Mouse (Mus musculus): ENCODE data around the gene Sema4d.
"Not testable (repeated sequence)": the region's sequence is repeated elsewhere in the genome, so short reads cannot be mapped to it uniquely, and the experiment has no call there.

The Sema4d gene

DNA sequence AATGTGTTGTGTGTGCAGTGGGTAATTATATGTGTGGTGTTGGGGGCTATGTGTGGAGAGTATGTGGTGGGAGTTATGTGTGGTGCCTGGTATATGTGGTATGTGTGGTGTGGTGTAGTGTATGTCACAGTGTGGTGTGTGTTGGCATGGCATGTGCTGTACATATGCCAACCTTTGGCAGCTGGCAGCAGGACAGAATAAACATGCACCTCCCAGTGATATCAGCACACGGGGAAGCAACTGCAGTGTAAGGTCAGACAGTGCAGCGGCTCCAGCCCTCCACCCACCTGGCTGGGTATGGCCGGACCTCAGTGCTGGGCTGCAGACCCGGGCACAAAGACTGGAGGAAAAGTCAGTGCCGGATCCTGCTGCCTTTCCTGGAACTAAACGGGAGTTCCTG, 96.1 kb downstream of the Sema4d start:
- intact Hi-C loops (cut with DNase I) = no loop called here

DNA sequence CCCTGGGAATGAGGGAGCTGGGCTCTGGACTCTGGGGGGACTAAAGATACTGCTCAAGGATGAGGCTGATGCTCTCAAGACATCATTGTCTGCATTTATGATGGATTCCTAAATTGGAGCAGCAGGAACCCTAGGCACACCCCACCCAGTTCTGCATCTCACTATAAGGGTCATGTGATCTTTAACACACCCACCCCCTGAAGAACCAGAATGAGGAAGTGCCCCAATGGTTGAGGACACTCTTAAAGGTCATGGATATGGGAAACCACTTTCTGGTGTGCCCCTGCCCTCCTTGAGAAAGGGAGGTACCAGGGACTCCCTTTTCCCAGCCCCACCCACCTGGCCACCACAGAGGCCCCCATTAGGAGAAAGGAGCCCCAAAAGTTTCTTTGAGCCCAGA, 97.1 kb downstream of the Sema4d start:
- intact Hi-C loops (cut with DNase I) = no loop called here

DNA sequence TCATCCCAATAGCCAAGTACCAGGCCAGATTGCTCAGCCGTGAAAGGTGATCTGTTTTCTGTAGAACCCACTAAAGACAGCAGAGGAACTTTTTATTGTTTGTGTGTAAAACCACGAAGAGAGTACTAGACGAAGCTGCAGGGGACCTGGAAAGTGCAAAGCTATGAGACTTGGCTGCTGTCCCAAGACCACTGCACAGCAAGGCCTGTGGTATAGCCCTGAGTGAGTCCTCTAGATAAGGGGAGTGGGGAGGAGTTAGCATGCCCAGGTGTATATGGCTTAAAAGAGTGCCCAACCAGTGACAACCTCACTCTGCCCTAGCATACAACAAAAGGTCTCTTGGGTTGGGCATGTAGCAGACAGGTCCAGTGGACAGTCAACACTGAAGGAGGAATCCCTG, 104.9 kb downstream of the Sema4d start:
- intact Hi-C loops (cut with DNase I) = no loop called here

DNA sequence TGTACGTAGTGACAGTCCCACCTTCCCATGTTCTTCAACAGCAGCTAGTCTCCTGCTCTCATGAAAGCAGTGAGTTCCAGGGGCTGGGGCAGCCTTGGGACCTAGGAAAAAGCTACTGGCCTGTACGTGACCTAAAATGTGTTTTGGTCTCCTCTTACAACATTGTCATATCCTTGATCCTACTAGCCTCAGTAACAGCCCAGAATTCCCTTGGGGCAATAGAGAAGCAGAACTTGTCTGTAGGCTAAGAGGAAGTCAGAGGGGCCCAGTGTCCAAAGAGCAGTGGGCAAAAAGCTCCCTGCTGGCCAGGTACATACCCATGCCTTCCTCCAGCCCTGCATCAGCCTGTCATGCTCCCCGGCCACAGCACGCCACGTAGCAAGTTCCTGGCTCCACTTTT, 106.6 kb downstream of the Sema4d start:
- intact Hi-C loops (cut with DNase I) = no loop called here

DNA sequence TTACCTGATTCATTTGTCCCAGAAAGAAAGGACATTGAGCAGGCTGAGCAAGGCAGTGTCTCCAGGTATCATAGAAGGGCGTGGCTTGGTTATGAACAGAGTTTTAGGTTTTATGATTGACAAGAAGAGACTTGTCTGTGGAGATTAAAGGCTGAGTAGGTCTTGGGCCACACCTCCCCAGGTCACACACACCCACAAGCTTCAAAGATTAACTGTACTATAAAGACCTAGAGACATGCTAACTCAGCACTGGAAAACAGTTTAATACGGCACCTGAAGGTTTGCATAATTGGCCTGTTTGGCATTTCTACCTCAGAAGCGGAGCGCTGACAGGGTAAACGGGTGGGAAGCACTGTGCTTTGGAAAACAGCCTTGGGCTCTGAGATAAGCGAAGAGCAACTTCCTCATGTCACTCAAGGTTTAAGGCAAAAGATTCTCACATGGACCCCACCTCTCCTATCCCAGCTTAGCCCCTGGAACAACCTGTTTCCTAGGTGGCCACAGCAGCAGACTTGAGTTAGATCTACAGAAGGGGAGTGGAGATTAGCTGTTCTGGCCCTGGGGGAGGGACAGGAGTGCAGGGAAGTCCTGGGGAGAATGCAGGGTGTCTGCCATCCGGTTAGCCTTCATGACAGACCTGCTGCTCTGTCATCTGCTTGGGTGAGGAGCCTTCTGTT, 108.1 kb downstream of the Sema4d start:
- intact Hi-C loops (cut with DNase I) = no loop called here

DNA sequence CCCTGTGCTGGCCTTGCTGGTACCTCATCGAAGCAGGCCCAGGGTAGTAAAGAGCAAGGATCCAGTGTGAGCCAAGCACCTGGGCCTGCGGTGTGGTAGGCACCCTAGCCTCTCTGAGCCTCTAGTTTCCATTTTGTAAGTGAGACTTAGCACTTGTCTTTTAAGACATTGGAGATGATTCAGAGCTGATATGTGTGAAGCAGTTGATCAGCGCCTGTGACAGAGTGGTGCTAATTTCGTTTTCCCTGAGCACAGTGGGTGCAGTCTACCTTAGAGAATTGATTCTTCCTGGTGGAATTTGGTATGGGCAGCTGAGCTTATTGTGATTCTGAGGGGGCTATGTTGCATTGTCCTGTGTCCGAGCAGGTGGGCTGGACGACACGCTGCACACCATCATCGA, 111.9 kb downstream of the Sema4d start:
- intact Hi-C loops (cut with DNase I) = no loop called here

DNA sequence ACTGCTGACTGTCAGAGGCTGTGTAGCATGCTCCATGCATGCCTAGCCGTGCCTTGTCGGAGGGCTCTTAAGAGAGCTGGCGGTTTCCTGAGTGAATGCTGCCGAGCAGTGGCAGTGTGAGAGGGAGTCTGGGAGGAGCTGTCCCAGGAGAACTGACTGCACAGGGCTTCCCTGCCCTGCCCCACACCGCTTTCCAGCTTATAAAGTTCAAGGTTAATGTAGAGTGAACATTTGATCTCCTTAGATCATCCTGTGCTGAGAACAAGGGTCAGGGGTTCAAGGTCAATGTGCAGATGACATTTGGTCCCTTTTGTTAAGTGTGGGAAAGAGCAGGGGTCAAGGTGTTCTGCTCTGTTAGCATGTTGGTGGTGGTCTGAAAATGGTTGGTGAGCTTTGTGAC, 112.5 kb downstream of the Sema4d start:
- intact Hi-C loops (cut with DNase I) = no loop called here

DNA sequence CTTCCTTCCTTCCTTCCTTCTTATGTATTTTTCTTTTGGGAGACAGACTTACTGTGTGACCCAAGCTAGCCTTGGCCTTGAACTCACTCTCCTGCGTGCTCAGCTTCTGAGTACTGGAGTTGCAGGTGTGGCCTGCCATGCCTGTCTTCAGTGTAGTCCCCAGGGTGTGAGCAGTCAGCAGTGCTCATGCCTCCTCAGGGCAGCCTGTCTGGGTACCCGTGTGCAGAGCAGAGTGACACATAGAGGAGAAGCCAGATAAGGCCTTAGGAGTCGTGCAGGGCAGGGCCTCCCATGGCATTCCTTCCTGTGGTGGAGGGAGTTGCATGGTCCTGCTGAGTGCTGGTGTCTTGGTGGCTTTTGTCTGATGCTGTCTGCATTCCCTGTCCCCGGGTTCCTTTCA, 114.2 kb downstream of the Sema4d start:
- intact Hi-C loops (cut with DNase I) = no loop called here

DNA sequence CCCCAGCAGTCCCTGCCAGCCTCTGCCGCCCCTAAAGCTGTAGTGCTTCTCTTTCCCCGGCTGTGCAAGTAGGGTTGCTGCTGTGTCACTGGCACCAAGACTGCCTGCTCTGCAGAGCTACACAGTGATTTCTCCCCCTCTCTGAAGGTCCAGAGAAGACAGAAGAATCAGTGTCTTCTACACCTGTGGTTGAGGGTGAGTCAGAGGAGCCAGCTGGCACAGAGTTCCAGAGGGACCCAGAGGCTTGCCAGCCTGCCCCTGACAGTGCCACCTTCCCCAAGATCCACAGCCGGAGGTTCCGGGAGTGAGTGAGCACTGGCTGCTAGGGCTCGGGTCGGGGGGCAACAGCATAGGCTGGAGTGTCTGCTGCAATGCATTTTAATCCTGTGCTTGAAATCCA, 114.9 kb downstream of the Sema4d start:
- intact Hi-C loops (cut with DNase I) = no loop called here

DNA sequence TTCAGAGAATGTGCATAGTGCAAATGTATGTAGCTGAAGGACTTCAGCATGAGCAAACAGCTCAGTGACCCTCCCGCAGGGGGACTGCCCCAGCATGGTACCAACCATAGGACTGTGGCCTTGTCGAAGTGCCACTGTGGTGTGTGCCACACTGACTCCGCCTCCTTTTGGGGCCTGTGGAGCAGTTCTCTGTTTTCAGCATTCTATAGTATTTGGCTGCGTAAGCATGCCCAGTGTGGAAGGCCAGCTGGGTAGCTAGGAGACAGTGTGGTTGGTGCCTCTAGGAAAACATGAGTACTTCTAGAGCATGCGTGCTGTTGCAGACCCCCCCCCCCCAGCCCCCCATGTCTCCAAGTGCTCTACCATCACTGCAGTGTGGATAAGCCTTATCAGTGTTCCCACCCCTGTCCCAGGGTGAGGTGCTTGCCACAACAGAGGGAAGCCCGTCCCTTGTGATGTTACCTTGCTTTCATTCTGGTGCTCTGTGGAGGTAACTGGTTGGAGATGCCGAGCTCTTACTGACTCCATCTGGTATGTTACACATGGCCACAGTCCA, 115.8 kb downstream of the Sema4d start:
- intact Hi-C loops (cut with DNase I) = no loop called here

DNA sequence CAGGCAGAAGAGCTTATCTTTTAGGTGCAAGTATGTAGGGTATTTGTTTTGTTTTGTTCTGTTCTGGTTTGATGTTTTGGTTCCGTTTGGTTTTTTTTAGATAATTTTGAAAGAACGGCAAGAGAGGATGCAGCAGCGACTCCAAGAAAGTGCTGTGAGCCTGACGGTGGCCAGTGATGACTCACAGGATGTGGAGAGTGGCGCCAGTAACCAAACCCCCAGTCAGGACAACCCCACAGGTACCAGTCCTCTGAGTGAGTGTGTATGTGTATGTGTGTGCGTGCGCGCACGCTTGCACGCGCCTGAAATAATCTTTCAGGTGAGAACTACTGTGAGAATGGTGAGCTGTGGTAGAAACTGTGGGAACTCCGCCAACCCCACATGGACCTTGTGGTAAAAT, 116.5 kb downstream of the Sema4d start:
- intact Hi-C loops (cut with DNase I) = no loop called here

DNA sequence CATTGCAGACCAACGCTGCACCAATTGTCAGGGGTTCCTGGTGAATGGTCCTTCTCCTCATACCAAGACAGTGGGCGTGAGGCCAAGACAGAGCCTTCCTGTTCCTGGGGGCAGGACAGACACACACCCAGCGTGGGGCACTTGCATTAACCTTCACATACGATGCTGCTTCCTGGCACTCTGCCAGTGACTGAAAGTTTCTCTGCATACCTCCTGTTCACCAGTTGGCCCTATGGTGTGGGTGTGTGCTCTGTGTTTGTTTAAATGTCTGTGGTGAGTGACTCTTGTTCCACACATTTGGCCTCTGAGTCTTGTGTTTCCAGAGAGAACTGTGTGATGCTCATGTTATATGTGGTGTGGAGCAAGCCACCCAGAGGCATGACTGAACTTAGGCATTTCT, 116.9 kb downstream of the Sema4d start:
- intact Hi-C loops (cut with DNase I) = no loop called here

DNA sequence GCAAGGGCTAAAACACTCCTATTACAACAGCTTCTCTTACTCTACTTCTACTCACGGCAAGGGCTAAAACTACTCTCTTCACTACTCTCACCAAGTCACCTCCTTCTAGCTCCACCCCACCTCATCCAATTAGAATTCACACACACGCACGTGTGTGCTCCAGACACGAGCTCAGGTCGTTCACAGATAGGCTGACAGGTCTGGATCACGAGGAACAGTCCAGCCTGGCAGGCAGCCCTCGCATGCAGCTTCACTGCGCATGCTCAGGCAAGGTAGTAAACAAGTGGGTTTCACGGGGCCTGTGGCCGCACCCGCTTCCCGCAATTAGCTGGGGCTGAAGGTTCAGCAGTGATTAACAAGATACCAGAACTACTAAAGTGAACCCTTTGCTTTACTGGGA, 125.4 kb downstream of the Sema4d start:
- intact Hi-C loops (cut with DNase I) = not testable (repeated sequence)

DNA sequence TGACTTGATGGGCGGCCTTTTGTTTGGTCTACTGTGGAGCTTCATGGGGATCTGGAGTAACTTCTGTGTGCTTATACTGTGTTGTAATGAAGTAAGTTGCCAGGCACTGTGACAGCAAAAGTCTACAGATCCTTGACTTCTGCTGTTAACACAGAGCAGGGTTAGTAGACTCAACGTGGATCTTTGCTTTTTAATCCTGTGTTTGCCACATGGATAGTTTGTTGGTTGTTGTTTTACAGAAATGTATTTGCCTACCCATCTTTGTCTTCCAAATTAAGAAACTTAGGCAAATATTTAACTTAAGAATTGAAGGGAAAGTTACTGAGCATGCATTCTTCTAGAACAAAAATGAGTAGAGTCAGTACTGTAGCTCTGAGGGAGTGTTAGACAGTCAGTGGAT, 130.0 kb downstream of the Sema4d start:
- intact Hi-C loops (cut with DNase I) = no loop called here

DNA sequence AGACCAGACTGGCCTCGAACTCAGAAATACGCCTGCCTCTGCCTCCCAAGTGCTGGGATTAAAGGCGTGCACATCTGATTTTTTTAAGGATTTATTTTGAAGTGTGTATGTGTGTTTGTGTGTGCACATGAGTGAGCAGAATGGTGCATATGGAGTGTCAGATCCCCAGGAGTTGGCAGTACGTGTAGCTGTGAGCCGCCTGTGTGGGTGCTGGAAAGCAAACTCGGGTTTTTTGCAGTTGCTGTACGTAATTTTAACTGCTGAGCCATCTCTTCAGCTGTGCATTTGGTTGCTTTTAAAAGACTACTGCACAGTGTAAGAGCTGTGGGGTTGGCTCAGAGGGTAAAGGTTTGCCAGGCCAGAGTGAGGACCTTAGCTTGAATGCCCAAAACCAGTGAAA, 134.0 kb downstream of the Sema4d start:
- intact Hi-C loops (cut with DNase I) = no loop called here

DNA sequence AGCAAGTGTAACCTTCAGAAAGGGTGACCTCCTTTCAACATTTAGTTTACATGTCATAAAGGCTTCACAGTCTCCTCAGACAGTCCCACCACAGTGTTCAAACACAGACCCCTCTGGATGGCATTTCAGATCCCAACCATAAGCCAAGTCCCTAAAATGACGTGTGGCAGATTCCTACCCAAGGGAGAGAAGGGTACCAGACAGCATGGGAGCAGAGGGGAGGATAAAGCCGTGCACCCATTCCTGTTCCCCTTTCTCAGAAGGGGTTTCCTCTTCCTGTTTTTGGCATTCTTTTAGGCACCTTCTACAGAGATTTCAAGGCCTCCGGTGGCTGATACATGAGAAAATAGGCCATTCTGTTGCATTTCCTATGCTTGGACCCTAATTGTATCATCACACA, 135.5 kb downstream of the Sema4d start:
- intact Hi-C loops (cut with DNase I) = no loop called here

DNA sequence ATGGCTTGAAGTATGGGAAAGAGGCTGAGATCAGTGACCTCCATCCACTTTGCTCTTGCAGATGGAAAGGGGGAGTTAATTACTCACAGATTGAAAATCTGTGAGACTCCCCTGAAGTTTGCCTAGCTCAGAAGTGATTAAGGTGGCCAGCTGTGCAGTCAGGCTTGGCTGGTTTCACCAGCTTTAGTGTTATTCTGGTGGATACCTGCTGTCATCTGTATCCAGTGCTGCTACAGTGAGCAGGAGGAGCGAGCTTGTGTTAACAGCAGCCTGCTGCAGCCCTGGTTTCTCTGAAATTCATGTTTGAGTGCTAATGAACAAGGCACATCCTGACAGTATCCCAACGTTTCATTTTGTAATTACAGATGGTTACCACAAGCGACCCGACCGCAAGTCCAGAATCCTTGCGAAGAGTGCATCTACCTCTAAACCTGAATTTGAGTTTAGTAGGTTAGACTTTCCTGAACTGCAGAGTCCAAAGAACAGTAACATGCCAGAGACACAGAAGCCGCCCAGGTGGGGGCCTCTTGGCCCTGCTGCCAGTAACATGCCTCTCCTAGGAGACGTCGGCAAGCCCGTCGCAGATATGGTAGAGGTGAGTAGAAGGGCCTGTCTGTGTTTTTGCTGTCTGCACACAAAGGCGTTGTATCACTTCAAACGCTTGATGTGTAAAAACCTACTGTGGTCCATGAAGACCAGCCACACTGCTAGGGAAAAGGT, 136.9 kb downstream of the Sema4d start:
- intact Hi-C loops (cut with DNase I) = no loop called here

DNA sequence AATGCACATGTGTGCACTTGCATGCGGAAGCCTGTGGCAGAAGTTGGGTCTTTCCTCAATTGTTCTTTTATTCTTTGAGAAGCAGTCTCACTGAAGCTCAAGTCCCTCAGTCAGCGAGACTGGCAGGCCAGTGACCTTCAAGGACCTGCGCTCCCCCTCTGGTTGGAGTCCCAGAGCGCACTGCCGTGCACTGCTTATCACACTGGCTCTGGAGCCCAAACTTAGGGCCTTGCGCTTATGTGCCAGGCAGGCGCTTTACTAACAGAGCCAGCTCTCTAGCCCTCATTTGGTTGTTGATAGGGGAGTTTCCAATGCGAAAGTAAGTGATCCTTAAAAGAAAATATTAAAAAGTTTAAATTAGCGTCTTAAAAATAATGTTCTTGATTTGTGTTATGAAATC, 139.6 kb downstream of the Sema4d start:
- intact Hi-C loops (cut with DNase I) = no loop called here

DNA sequence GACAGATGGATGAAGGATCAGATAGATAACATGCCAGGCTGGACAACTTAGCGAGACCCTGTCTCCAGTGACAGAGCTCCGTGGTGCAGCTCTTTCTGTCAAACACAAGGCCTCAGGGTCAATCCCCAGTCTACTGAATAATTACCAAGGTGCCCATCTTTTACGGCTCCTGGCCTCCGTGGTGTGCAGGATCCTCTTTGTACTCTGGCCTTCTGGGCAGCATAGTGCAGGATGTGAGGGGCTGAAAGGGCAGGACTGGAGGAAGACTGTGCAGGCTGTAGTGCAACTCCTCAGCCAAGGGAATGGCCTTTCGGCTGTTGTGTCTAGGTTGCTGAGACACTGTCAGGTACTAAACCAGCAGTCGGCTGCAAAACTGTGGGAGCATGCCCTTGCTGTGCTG, 140.4 kb downstream of the Sema4d start:
- intact Hi-C loops (cut with DNase I) = no loop called here

DNA sequence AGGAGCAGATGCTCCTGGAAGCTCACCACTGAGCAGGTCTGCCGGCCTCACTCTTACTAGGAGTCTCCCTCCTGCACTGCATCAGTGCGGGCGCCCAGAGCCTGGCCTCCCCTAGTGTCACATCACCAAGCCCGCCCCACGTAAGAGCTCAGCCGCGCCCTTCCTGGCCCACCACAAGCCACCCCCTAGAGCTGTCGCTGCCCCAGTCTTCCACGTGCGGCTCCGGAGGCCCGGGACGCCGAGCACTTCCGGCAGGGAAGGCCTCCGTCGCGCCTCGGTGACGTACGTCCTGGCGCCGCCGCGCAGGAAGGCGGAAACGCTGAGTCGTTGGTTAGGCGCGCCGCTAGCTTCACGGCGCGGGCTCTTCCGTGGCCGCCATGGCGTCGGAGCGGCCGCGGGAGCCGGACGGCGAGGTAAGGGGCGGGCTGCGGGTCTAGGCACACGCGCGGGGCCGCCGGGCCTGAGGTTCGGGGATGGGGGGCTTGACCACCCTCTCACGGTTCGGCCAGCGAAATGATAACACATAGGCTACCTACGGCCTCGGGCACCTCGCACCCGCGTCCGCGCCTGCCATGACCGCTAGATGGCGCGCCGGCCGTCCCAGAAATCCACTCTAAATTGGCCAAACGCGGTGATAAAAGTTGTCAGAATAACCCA, 142.0 kb downstream of the Sema4d start, which contains the start of gene Secisbp2:
Secisbp2 (plus strand) TSS at position 290 of the 657 bp plus-strand sequence.
- intact Hi-C loops (cut with DNase I) = no loop called here

DNA sequence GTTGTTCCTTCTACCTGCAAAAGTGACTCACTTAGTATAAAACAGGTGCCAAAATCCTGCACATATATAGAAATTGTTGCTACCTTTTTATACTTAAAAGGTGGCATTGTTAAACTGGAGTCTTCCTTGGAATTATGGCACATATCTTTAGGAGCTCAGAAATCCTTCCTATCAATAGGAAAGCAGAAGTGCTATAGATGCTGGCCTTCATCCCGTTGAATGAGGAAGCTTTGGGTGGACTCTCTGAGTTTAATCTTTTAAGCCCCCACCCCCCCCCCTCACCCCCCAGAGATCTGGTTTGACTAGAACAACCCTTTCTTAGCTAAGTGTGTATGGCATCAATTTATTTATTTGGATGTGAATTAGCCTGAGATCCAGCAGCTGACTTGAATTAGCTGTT, 143.8 kb downstream of the Sema4d start:
- intact Hi-C loops (cut with DNase I) = no loop called here

DNA sequence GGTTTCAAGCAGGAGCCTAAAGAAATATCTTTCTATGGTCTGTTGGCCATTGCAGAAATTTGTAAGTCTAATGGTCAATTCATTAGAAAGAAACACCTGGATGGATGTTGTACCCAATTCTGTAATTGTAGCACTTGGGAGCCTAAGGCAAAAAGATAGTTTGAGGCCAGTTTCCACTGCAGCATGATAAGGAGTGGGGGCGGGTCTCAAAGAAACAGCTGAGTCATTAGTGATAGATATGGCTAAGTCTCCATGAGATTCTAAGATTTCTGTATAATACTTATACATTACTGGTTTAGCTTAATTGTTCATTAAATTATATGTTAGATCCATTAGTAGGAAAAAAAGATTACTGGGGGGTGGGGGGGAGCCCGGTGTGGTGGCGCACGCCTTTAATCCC, 145.3 kb downstream of the Sema4d start:
- intact Hi-C loops (cut with DNase I) = no loop called here
